8 mouse cellular contexts compared by ENCODE assay signal in the genomic region with DNA sequence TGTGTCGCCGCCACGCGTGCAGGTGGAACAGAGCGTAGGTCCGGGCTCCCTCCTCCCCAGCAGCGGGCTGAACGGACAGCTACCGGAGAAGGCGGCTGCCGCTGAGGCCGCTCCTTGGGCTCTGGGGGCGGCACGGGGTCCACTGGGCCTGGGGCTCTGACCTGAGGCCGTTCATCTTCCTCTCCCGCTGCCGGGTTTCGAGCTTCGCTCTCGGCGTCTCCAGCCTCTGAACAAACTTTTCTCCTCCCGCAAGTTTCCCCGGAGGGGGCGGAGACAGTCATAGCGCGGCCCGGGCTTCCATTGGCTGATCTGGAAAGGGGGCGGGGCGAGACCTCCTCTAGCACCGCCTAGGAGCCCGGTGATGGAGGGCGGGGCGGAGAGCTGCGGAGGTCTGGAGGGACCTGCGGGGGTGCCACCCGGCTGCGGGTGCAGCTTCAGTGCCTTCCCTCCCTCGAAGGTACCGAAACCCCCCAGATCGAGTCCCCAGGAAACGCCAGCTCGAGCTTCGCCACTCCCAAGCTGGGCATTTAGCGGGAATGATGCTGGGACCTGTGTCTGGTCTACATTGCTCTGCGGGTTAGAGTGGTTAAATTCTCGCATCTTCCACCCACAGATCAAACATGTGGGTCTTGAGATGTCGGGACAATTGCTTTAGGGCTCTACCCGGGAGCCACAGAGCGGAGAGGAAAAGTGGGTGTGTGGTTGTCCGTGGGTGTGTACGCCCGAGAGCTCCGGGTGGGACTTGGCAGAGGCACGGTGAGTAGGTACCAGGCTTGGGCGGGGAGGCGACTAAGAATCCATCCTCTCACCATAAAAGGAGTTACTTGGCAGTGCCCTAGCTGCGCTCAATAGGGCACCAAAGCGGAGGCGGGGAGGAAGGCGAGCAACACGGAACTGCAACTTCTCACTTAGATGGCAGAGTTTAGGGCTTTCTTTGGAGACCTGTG. TPM values are rescaled to one million over a fixed set of nuclear protein-coding genes. Genes with fewer than 3 reads are reported as not detected.
A peak's percentile ranks its signal among the peaks of the same experiment; 100 is the strongest.
DNase-seq lines count a peak whose midpoint lies in the region; ATAC-seq and TF ChIP-seq lines count a peak whose summit lies in the region.

A gene (minus strand): TSS at position 229 of the 947 bp plus-strand sequence.

- no peak for TF ChIP-seq CTCF in forebrain, postnatal 0 days (IDR thresholded peaks at IDR 0.05; ENCODE audit: low read depth)

- ATAC-seq in forebrain, postnatal 0 days, result peak; percentile 94
- ATAC-seq in hematopoietic stem cell, adult 5-6 weeks (replicated peaks in 1 of 2; ENCODE audit: insufficient read depth in 1 of 2, low FRiP score in 2 of 2, low TSS enrichment in 1 of 2, low read depth in 1 of 2, poor library complexity in 2 of 2, severe bottlenecking in 2 of 2), result peak; percentile 82 to 84

- H3K4me1 ChIP-seq in forebrain, postnatal 0 days (ENCODE audit: insufficient read depth), result peaks cover 6% of the 10 kb centered on the region

- H3K36me3 ChIP-seq in forebrain, postnatal 0 days (ENCODE audit: insufficient read depth), result no peaks in the 10 kb centered on the region

- H3K27me3 ChIP-seq in forebrain, postnatal 0 days (ENCODE audit: insufficient read depth, low read length), result peaks cover 32% of the 10 kb centered on the region

- peak; percentile 85 for DNase-seq in MN1 (ENCODE audit: low spot score)
- DNase-seq in cerebellum, adult 8-10 months, result peak; percentile 27
- DNase-seq in forebrain, postnatal 0 days, result peak; percentile 83
- peak; percentile 83 to 87 for DNase-seq in layer of hippocampus, postnatal 10 days (ENCODE audit: low spot score in 2 of 2)
- DNase-seq in lung, postnatal 10 days, result peak; percentile 94
- DNase-seq in ovary, postnatal 14 days (ENCODE audit: low spot score), result peak; percentile 92
- DNase-seq in thymus, postnatal 25 days, result peak; percentile 99

- H3K4me3 ChIP-seq in forebrain, postnatal 0 days (ENCODE audit: low read depth, low read length), result peak within 1 kb of the TSS; percentile 55

- H3K4me2 ChIP-seq in forebrain, postnatal 0 days (ENCODE audit: low read depth), result peak within 1 kb of the TSS; percentile 96

- under 1% methylated on average over 60 of the region's 61 CpGs for WGBS in forebrain, postnatal 0 days

- H3K27ac ChIP-seq in forebrain, postnatal 0 days (ENCODE audit: low read depth, low read length), result no peak within 1 kb of the TSS

- H3K9ac ChIP-seq in forebrain, postnatal 0 days, result peak within 1 kb of the TSS; percentile 45

- H3K9me3 ChIP-seq in forebrain, postnatal 0 days (ENCODE audit: low read length), result no peaks in the 10 kb centered on the region

RNA-seq across cellular contexts. Expression of the gene that starts here (rescaled TPM):
- 1.5 and 2.7 TPM in 2 replicates for total RNA-seq in forebrain, postnatal 0 days (2014; rRNA removed)
- polyA plus RNA-seq in forebrain, postnatal 0 days (2015; fragmentation: Nextera tagmentation; extraction: Ambion mirVana), result 0.65 and 1.3 TPM in 2 replicates
- 11.6 and 16.0 TPM in 2 replicates for total RNA-seq in hematopoietic stem cell, adult 5-6 weeks (2017)
- 1 to 10 TPM; 1.3 to 1.7 TPM for total RNA-seq in layer of hippocampus, postnatal 10 days (2021)

Comparison
In these comparisons a context has a peak if more than half of its experiments do, and no peak if none do; other contexts are left out.
1. DNase-seq: peak in every context shown above with its lines; median percentile 99 in thymus, postnatal 25 days; 94 in lung, postnatal 10 days; 92 in ovary, postnatal 14 days; 85 in MN1; 85 in layer of hippocampus, postnatal 10 days; 83 in forebrain, postnatal 0 days; 27 in cerebellum, adult 8-10 months.